Mouse (Mus musculus) brain, embryonic 14.5 days (tissue): ENCODE results near the gene Trub2.

Source experiments
- CTCF ChIP-seq: fragments of 200-500 bp; IDR thresholded peaks from 2 replicates; pipeline ENCODE4 v1.5.1; 2012; ENCODE audit warnings: inconsistent platforms, mild to moderate bottlenecking, moderate library complexity, borderline replicate concordance; ENCODE audit not compliant: insufficient read depth, insufficient read length; ENCODE audit errors: extremely low read depth
- POLR2A ChIP-seq: fragments of 200-500 bp; IDR thresholded peaks from 2 replicates; pipeline ENCODE4 v1.6.1; 2012; ENCODE audit warnings: mild to moderate bottlenecking, inconsistent platforms, borderline replicate concordance; ENCODE audit not compliant: poor library complexity, insufficient read depth, insufficient read length, severe bottlenecking; ENCODE audit errors: extremely low read depth

DNA sequence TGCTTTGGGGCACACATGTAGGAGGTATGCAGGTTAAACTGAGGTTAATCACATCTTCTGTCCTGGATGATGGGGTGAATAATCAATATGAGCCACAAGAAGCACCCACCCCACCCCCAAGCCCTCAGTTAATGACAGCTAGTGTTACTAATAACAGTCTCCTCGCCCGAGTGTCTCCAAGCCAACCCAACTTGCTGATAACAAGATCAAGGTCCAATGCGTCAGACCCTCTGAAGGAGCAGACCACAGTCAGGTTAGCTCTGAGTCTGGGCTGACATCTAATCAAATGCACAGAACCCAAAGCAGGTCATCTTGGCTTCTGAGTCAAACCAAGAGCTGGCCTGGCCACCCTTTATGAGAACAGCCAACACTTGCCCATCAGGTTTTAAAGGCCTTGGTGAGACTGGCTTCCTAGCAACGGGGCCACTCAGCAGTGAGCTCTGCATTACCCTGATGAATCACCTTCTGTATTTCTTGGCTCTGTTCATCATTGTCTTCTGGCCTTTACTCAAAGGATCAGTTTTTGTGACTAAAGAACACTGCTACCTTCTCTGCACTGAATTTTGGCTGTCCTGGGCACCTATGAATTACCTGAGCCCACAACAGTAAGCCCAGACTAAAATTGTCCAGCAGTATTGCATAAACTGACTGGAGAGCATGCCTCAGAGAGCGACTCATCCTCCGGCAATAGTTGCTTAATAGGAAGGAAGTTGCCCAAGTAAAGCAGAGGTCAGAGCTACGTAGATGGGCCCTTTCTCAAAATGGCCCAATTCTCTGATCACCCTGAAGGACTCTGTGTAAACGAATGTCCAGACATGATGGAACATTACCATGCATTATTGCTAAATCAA lies 16.5 kb downstream of the Trub2 start:
- TF ChIP-seq CTCF (no peak), POLR2A (no peak)
